Mouse (Mus musculus) A20 (cell line): ENCODE measurements at regions not wholly inside any gene's neighbourhood (a gene's known extent, or its start where the extent isn't known, plus 50 kb on each side); places are given as distances from the start of the nearest gene placed in this dataset.
A peak's percentile ranks its signal among the peaks of the same experiment; 100 is the strongest.
"Not testable (repeated sequence)": the region's sequence is repeated elsewhere in the genome, so short reads cannot be mapped to it uniquely, and the experiment has no call there.

Experiments used
- DNase-seq: peaks from one replicate; pipeline ENCODE4 v3.0.0-alpha.2; 2011; ENCODE audit warnings: low read depth, low spot score

GRCm38 (mm10) chr4:89753484-89753883 lies 74.2 kb downstream of the Dmrta1 start:
- no peak for DNase-seq

DNA sequence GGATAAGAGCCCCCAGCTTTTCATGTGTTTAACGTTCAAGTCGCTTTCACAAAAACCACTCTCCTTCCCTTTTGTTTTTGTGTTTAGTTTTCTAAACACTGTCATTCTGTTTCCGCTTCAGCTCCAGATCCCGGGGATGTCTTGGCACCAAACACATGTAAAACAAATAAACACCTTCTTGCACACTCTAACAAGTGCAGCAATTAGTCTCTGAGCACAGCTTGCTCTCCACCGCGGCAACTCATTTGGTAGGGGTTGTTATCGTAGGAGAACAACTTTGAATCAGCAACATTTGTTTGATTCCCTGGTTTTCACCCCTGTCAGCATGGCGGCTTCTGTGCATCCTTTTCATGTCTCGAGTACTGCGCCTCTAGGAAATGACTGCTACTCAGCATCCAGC lies 97.0 kb downstream of the Dmrta1 start:
- DNase-seq = no peak

DNA sequence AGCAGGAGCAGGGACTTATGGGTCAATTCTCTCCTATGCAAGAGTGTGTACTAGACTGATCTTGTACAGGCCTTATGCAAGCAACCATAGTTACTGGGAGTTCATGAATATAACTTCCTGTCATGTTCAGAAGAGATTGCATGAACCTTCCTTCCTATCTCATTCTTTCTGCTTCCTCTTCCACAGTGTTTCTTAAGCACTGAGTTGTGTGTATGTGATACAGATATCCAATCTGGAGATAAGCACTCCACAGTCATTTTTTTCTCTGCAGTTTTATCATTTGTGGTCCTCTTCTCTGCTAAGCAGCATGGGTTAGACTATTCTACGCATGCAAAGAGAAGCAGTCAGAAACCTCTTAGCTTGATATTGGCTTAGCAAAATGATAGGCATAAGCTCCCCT lies 102.3 kb downstream of the Dmrta1 start:
- no peak for DNase-seq

DNA sequence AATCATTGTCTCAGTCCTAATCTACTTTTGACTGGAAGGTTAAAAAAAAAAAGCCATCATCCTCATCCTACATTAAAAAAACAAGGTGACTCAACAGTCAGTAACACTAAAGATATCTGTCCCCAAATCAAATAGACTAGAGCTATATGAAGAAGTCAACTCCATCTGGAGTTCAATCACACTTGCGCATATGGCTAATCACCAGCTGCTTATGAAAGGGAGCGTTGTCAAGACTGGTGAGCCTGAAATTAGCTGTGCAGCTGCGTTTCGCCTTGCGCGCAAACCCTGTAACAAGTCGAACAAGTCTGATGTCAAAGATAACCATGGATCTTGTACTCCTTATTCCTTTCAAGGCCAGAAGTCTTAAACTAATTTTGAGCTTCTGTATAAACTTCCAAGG lies 137.6 kb downstream of the Dmrta1 start:
- DNase-seq = no peak

DNA sequence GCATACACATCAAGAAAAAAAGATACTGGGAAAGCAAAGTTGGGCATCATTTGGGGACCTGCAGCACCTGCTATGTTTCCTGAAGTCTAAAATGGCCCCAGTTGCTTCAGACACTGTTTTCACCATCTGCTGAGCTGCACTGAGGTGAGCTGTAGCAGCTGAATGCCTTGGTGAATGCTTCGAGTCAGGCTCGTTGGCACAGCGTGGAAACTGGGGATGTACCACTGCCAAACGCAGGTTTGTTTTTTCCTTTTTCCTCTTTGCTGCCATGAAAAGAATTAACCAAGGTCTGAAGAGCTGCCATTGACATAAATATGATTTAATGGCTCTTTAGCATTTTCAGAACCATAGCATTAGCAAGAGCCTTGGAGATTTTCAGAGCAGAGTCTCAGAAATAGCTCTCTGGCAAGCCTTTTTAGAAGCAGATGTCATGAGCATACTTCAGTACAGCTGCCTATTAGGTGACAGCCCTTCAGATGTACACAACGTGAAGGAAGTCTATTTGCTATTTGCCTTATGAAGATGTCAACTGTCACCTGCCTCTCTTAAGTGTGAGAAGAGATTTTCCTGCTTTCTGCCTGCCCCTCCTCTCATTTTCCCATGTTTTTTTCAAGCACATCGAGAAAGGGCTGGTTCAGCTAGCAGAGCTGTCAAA lies 155.4 kb downstream of the Dmrta1 start:
- no peak for DNase-seq

DNA sequence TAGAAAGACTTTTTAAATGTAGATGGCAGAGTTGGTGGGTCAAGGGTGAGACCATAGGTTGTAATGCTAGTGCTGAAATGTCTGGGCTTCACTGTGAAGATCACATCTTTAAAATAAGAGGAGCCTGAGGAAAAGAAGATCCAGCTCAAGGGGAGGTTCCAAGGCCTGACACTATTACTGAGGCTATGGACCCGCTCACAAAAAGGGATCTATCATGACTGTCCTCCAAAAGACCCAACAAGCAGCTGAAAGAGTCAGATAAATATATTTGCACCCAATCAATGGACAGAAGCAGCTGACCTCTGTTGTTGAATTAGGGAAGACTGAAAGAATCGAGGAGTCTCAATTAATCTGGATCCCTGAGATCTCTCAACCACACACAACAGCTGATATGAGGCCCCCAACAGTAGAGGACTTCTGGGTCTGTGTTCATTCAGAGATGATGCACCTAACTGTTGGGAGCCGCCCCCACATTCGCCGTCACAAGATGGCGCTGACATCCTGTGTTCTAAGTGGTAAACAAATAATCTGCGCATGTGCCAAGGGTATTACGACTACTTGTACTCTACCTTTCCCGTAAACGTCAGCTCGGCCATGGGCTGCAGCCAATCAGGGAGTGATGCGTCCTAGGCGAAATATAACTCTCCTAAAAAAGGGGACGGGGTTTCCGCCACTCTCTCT lies 196.3 kb downstream of the Dmrta1 start:
- DNase-seq = not testable (repeated sequence)

DNA sequence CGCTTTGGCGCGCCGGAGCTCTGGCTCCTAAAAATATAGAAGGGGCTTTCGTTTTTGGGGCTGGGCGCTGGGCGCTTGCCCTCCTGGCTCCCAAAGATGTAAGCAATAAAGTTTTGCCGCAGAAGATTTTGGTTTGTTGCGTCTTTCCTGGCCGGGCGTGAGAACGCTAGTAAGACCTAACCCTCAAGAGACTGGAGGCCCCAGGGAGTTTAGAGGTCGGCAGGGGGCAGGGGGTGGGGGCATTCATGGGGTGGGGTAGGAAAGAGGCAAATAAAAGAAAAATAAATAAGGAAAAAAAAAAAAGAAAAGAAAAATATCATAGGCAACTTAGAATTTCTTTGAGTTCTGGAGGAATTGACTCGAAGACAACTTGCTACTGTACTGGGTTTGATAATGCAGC lies 196.9 kb downstream of the Dmrta1 start:
- DNase-seq = not testable (repeated sequence)

DNA sequence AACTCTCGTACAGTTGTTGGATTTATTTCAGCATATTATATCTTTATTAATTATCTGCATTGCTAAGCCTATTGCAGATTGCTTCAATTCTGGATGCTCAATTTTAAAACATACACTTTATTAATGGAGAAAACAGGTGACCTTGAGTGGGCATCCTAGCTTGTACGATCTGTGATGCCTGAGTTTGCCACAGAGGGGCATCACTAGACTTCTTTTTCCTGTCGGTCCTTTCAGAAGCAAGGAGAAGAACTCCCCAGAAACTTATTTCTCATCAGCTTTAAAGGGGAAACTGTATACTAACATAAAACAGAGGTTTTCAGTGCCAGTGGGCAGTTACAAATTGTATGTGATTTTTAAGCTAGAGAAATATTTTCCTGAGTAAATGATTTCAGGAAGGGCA lies 201.8 kb downstream of the Dmrta1 start:
- DNase-seq = peak; percentile 26

- no peak for DNase-seq
These were observed 230.4 kb downstream of the Dmrta1 start for GRCm38 (mm10) chr4:89909622-89910021.

DNA sequence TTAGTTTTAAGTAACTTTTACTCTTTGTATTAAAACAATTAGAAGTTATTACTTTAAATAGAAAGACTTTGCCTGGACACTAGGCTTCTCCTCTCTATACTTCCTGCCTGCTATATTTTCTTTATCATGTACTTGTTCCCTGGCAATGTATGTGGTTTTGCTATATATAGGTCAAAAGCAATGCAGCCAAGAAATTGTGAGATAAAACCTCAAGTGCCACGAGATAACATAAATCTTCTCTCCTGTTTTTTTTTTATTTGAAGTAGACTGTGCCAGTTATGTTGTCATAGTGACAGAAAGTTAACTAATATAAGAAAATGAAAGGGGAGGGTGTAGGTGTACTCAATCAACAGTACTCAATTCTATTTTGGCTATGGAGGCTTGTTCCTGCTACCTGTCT lies 258.4 kb downstream of the Dmrta1 start:
- DNase-seq = no peak

- no peak for DNase-seq
These were observed 262.1 kb downstream of the Dmrta1 start for GRCm38 (mm10) chr4:89941308-89941707.

- DNase-seq = no peak
These were observed 242.5 kb upstream of the Zfp352 start for GRCm38 (mm10) chr4:89976146-89976545.

GRCm38 (mm10) chr4:90003413-90003812 lies 215.2 kb upstream of the Zfp352 start:
- DNase-seq = no peak

GRCm38 (mm10) chr4:90003898-90004297 lies 214.7 kb upstream of the Zfp352 start:
- no peak for DNase-seq

DNA sequence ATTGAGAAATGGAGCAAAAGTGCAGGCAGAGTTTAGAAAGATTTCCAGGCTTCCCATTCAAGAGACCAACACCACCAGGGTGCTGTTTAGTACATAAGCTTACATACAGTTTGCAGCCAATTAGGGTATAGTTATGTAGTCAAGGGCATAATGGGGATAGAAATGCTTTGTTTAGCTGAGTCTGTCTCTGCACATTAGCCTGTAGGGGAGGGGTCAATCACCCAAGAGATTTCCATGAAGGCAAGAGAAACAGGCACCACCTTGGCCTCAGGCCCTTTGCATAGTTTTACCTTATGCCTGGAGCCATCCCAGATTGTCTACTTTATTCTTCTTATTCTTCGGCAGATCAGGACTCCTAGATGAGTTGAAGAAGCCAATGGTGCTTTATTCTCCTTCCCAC lies 205.9 kb upstream of the Zfp352 start:
- DNase-seq = no peak

GRCm38 (mm10) chr4:90014203-90014602 lies 204.4 kb upstream of the Zfp352 start:
- no peak for DNase-seq
